Mouse (Mus musculus) lung, adult 2 months (tissue): ENCODE results near the gene Ptpn20.

ENCODE experiments used
- CTCF ChIP-seq: fragments of 200-500 bp; IDR thresholded peaks from 2 replicates; pipeline ENCODE4 v1.5.1; 2011; ENCODE audit warnings: mild to moderate bottlenecking, low read length, control low read depth; ENCODE audit not compliant: insufficient read depth
- POLR2A ChIP-seq: fragments of 200-500 bp; IDR thresholded peaks from 2 replicates; pipeline ENCODE4 v1.6.1; 2011; ENCODE audit warnings: low read depth, mild to moderate bottlenecking, control low read depth, low read length, borderline replicate concordance; ENCODE audit errors: extremely low read depth

DNA sequence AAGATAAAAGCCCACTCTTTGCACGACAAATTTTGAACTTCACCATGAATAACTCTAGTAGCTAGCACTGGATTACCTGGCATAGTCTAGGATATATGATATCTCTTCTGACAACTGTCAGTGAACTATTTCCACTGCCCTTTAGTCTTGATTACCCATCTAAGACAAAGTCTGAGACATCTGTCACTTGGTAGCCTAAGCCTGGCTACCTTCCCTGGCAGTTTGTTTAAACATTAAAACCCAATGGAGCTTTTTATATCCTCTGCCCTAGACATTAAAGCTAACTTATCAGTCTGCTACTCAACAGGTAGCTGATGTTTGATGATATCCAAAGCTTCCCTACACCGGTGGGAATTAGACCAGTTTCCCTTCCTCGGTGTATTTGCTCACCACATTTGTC, 36.0 kb downstream of the Ptpn20 start:
- TF ChIP-seq CTCF = no peak
- TF ChIP-seq POLR2A = no peak
